In genomic region chr14:11791190-11791589, GRCm38 (mm10) we compare ENCODE assay signal across 20 mouse cellular contexts.
A peak's percentile ranks its signal among the peaks of the same experiment; 100 is the strongest.
DNase-seq lines count a peak whose midpoint lies in the region; ATAC-seq and TF ChIP-seq lines count a peak whose summit lies in the region.
"Had no signal": no experiment of that assay in that cellular context is flagged by ENCODE, and none has a peak within 500 bp of the region (broad histone marks: within the 10 kb centered on the region; RNA-seq: fewer than 3 reads in every experiment).

No protein-coding gene starts in this region.

- no peaks in the 10 kb centered on the region for H3K36me3 ChIP-seq in hindbrain, postnatal 0 days (ENCODE audit: insufficient read depth, low read length)
- no peaks in the 10 kb centered on the region for H3K36me3 ChIP-seq in hindbrain, embryonic 13.5 days
- no peaks in the 10 kb centered on the region for H3K36me3 ChIP-seq in neural tube, embryonic 14.5 days (ENCODE audit: control insufficient read depth, insufficient read depth, low read length)
- no peaks in the 10 kb centered on the region for H3K36me3 ChIP-seq in neural tube, embryonic 15.5 days
- H3K36me3 ChIP-seq: embryonic facial prominence, embryonic 12.5 days; embryonic facial prominence, embryonic 15.5 days; forebrain, embryonic 15.5 days; hindbrain, embryonic 12.5 days; intestine, embryonic 15.5 days had no signal

- 52% methylated on average over 4 of the region's 4 CpGs for WGBS in hindbrain, postnatal 0 days
- 46% methylated on average over 4 of the region's 4 CpGs for whole genome bisulfite sequencing in hindbrain, embryonic 13.5 days
- 30% methylated on average over 4 of the region's 4 CpGs for WGBS in neural tube, embryonic 14.5 days
- 34% methylated on average over 4 of the region's 4 CpGs for WGBS in neural tube, embryonic 15.5 days

- H3K4me2 ChIP-seq in hindbrain, postnatal 0 days (ENCODE audit: low read depth, low read length) = no peak overlapping the region
- no peak overlapping the region for H3K4me2 ChIP-seq in hindbrain, embryonic 13.5 days
- no peak overlapping the region for H3K4me2 ChIP-seq in neural tube, embryonic 14.5 days (ENCODE audit: low read depth, low read length)
- no peak overlapping the region for H3K4me2 ChIP-seq in neural tube, embryonic 15.5 days
- H3K4me2 ChIP-seq: embryonic facial prominence, embryonic 12.5 days; embryonic facial prominence, embryonic 15.5 days; forebrain, embryonic 15.5 days; heart, embryonic 11.5 days; hindbrain, embryonic 12.5 days; intestine, embryonic 15.5 days had no signal

- H3K27ac ChIP-seq in hindbrain, postnatal 0 days = no peak overlapping the region
- no peak overlapping the region for H3K27ac ChIP-seq in hindbrain, embryonic 13.5 days
- no peak overlapping the region for H3K27ac ChIP-seq in neural tube, embryonic 14.5 days (ENCODE audit: low read depth, low read length)
- no peak overlapping the region for H3K27ac ChIP-seq in neural tube, embryonic 15.5 days (replicated peaks)
- H3K27ac ChIP-seq: embryonic facial prominence, embryonic 12.5 days; embryonic facial prominence, embryonic 15.5 days; forebrain, embryonic 15.5 days; heart, adult 2 months; hindbrain, embryonic 12.5 days; intestine, embryonic 15.5 days had no signal

- no peak for ATAC-seq in hindbrain, postnatal 0 days
- ATAC-seq in hindbrain, embryonic 13.5 days (ENCODE audit: low FRiP score) = no peak
- 0 out of 2 replicates have a peak, but pooled peaks have one; percentile 41 for ATAC-seq in neural tube, embryonic 14.5 days (ENCODE audit: low read depth)
- ATAC-seq in neural tube, embryonic 15.5 days (ENCODE audit: low FRiP score) = 0 out of 2 replicates have a peak, but pooled peaks have one; percentile 45
- ATAC-seq: CD4-positive, CD25-positive, alpha-beta regulatory T cell, adult 4 months; forebrain, embryonic 15.5 days; intestine, embryonic 15.5 days had no signal

- H3K9me3 ChIP-seq in hindbrain, postnatal 0 days (ENCODE audit: low read length) = no peaks in the 10 kb centered on the region
- no peaks in the 10 kb centered on the region for H3K9me3 ChIP-seq in hindbrain, embryonic 13.5 days
- no peaks in the 10 kb centered on the region for H3K9me3 ChIP-seq in neural tube, embryonic 14.5 days (ENCODE audit: control insufficient read depth, low read length)
- H3K9me3 ChIP-seq in neural tube, embryonic 15.5 days (replicated peaks) = no peaks in the 10 kb centered on the region
- H3K9me3 ChIP-seq: embryonic facial prominence, embryonic 12.5 days; embryonic facial prominence, embryonic 15.5 days; forebrain, embryonic 15.5 days; hindbrain, embryonic 12.5 days; intestine, embryonic 15.5 days had no signal

- H3K4me3 ChIP-seq in hindbrain, postnatal 0 days (ENCODE audit: low read length) = no peak overlapping the region
- H3K4me3 ChIP-seq in hindbrain, embryonic 13.5 days = no peak overlapping the region
- H3K4me3 ChIP-seq in neural tube, embryonic 14.5 days (ENCODE audit: low read depth, low read length) = no peak overlapping the region
- H3K4me3 ChIP-seq in neural tube, embryonic 15.5 days (replicated peaks) = no peak overlapping the region
- H3K4me3 ChIP-seq: embryonic facial prominence, embryonic 12.5 days; embryonic facial prominence, embryonic 15.5 days; forebrain, embryonic 15.5 days; heart, adult 2 months; hindbrain, embryonic 12.5 days; intestine, embryonic 15.5 days had no signal

- TF ChIP-seq CTCF in hindbrain, postnatal 0 days (IDR thresholded peaks at IDR 0.05; ENCODE audit: low read depth) = no peak

- no peaks in the 10 kb centered on the region for H3K4me1 ChIP-seq in hindbrain, postnatal 0 days (ENCODE audit: insufficient read depth, low read length)
- H3K4me1 ChIP-seq in hindbrain, embryonic 13.5 days (replicated peaks) = peaks cover 5% of the 10 kb centered on the region
- no peaks in the 10 kb centered on the region for H3K4me1 ChIP-seq in neural tube, embryonic 14.5 days (ENCODE audit: control insufficient read depth, insufficient read depth, low read length)
- H3K4me1 ChIP-seq in neural tube, embryonic 15.5 days = no peaks in the 10 kb centered on the region; the same call in 1 of the 2 replicates
- H3K4me1 ChIP-seq: embryonic facial prominence, embryonic 12.5 days; embryonic facial prominence, embryonic 15.5 days; forebrain, embryonic 15.5 days; intestine, embryonic 15.5 days had no signal

- no peak overlapping the region for H3K9ac ChIP-seq in hindbrain, postnatal 0 days (replicated peaks; ENCODE audit: low read length)
- no peak overlapping the region for H3K9ac ChIP-seq in hindbrain, embryonic 13.5 days
- H3K9ac ChIP-seq in neural tube, embryonic 14.5 days (replicated peaks; ENCODE audit: low read depth, low read length) = no peak overlapping the region
- H3K9ac ChIP-seq in neural tube, embryonic 15.5 days (replicated peaks) = no peak overlapping the region
- H3K9ac ChIP-seq: embryonic facial prominence, embryonic 12.5 days; embryonic facial prominence, embryonic 15.5 days; forebrain, embryonic 15.5 days; hindbrain, embryonic 12.5 days; intestine, embryonic 15.5 days had no signal

- no peaks in the 10 kb centered on the region for H3K27me3 ChIP-seq in hindbrain, postnatal 0 days (ENCODE audit: insufficient read depth, low read length)
- H3K27me3 ChIP-seq in hindbrain, embryonic 13.5 days = no peaks in the 10 kb centered on the region
- H3K27me3 ChIP-seq in neural tube, embryonic 14.5 days (ENCODE audit: control insufficient read depth, insufficient read depth, low read length) = no peaks in the 10 kb centered on the region
- no peaks in the 10 kb centered on the region for H3K27me3 ChIP-seq in neural tube, embryonic 15.5 days (replicated peaks)
- H3K27me3 ChIP-seq: embryonic facial prominence, embryonic 12.5 days; embryonic facial prominence, embryonic 15.5 days; forebrain, embryonic 15.5 days; hindbrain, embryonic 12.5 days; intestine, embryonic 15.5 days had no signal

- peak; percentile 32 to 35 for DNase-seq in cerebellum, postnatal 14 days
- no peak for DNase-seq in cerebellum, adult 11 months
- peak; percentile 26 for DNase-seq in hindbrain, postnatal 0 days (ENCODE audit: low spot score)
- DNase-seq: adrenal gland, adult 8-10 months; adrenal gland, postnatal 36 days; cerebellum, adult 2 months; cerebellum, postnatal 25 days; gastrocnemius, postnatal 25 days; heart, adult 2 months; kidney, adult 11 months had no signal

Comparison
In these comparisons a context has a peak if more than half of its experiments do, and no peak if none do; other contexts are left out.
1. ATAC-seq: peak in neural tube, embryonic 14.5 days (single experiment) and neural tube, embryonic 15.5 days (single experiment); none in hindbrain, postnatal 0 days (single experiment) and hindbrain, embryonic 13.5 days (single experiment).